Mouse (Mus musculus) cerebellum, postnatal 36 days (tissue): ENCODE results near the gene Ciita.
A peak's percentile ranks its signal among the peaks of the same experiment; 100 is the strongest.

ENCODE experiments used
- DNase-seq, 2 experiments: peaks; one replicate each; pipeline ENCODE4 v3.0.0; 2021 to 2022; ENCODE audit warnings: mixed read lengths in 2 of 2

Ciita gene

DNA sequence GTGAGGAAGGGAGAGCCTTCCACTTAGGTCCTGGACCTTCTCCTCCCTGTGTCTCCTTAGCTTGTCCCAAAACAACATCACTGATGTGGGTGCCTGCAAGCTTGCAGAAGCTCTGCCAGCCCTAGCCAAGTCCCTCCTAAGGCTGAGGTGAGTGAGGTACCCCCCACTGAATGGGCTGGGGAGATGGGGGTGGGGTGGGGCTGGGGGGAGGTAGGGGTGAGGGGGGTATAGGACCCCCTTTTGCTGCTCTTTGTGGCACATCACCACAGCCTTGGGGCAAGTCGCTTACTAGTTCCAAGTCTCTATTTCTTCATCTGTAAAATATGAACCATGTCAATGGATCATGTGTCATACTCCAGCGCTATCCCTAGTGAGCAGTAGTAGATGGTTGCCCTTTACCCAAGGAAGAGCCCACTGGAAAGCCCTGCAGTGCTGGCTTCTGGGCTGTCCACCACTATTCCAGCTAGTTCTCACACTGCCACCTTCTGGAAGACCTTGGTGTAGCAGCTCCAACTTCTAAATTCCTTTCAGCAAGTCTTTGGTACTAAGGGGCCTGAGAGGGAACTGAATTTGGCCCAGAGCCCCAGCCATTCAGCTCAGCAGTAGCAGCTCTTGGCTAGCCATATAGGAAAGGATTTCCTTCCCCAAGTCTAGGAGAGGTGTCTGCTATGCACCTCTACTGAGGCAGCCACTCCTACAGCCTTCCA lies 41.2 kb downstream of the Ciita start:
- peak; percentile 80 to 89 for DNase-seq

DNA sequence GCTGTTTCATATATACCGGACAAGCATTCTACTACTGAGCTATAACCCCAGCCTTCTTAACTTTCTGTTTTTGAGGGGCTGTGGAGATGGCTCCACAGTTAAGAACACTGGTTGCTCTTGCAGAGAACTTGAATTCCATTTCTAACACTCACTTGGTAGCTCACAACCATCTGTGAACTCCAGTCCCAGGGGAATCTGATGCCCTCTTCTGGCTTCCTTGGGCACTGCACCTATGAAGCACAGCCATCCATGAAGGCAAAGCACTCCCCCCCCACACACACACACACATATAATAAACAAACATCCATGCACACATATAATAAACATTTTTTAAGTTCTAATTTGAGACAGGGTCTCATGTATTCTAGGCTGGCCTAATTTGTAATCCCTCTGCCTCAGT lies 43.0 kb downstream of the Ciita start:
- DNase-seq: peak; percentile 70 to 75

DNA sequence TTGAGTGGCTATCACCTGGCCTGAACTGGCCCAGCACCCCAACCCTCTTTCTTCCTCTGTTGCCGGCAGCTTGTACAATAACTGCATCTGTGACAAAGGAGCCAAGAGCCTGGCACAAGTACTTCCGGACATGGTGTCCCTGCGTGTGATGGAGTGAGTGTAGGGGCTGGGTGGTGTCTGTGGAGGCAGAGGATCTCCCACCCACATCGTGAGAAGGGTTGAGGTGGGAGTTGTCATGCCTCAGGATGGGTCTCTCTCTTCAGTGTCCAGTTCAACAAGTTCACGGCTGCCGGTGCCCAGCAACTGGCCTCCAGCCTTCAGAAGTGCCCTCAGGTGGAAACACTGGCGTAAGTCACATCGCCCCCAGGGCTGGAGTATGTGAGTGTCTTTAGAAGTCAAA lies 43.8 kb downstream of the Ciita start:
- DNase-seq: no peak

DNA sequence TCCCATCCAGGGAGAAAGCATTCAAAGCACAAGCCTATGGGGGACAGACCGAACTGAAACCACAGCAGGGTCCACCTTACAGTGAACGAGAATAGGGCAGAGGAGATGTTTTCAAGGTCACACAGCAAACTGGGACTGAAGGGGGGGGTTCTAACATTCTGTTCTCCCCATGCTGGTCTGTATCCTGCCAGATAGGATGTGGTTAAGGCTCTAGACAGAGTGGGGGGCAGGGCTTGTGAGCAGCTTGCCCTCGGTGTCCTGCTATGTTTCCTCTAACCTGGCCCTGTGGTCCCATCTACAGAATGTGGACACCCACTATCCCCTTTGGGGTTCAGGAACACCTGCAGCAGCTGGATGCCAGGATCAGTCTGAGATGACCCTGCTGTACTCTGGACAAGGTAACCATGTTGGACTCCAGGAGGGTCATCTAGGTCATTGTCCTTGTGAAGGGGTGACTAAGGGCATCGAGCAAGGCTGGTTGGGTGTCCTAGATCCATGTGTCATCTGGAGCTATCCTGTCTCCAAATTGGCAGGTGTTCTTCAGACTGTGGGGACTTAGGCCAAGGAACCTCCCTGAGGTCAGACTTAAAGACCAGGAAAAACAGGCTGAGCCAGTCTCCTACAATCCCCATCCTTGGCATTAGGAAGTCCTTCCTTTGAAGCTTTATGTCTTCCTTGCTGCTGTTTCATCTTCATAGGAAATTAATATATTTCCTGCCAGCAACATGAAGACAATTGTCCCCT lies 45.2 kb downstream of the Ciita start:
- no peak for DNase-seq

DNA sequence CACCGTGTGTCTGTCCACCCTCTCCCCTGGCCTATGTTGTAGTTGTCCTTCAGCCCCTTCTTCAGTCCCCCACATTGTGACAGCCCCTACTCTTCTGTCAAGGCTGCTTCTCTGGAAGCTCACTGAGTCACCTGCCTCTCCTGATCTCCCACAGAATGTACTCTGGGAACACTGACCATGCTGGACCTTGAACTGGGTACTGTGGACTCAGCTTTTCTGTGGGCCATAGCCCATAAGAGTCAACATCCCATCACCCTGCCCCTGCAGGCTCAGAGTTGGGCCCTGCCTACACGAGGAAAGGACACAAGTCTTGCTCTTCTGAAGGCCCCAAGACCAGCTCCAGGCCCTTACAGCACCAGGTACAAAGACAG lies 45.7 kb downstream of the Ciita start:
- no peak for DNase-seq

DNA sequence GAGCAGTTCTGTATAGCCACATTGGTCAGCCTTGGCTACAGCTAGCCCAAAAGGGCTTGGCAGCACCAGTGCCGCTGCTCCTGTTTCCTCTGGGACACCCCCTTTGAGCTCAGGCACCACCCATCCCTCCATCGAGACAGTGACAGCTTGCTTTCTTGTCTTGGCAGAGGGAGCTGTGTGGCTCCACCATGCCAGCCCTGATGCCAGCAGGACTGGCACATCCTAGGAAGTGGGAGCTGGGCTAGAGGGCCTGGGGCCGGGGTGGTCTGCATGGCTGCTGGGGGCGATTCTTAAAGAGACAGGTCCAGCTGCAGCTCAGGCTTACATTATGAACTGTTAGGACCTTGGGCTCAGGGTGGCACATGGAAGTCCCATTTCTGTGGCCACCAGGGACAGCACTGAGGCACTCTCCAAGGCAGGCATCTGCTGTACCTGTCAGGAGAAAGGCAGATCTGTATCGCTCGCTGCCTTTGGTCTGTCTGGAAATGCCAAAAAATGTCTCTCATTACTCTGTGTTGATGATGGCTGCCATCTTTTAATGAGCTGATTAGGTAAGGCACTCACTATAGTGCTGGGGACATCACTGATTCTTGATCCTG lies 47.3 kb downstream of the Ciita start:
- DNase-seq: peak; percentile 42 to 44

DNA sequence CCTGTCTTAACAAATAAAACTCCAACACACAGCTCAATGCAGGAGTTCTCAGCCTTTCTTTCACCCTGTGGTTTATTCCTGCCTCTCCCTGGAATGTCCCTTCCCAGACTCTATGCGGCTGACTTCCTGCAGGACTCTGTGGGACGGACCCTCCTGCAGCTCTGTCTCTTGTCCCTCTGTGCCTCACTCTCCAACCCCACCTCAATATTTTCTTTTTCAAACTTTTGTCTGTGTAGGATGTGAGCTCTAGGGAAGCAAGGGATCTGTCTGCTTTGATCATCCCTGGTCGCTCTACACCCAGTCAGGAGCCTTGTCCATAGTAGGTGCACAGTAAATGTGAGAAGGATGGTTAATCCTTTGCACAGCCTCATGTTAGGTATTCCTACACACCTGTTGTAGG lies 48.5 kb downstream of the Ciita start:
- no peak for DNase-seq

DNA sequence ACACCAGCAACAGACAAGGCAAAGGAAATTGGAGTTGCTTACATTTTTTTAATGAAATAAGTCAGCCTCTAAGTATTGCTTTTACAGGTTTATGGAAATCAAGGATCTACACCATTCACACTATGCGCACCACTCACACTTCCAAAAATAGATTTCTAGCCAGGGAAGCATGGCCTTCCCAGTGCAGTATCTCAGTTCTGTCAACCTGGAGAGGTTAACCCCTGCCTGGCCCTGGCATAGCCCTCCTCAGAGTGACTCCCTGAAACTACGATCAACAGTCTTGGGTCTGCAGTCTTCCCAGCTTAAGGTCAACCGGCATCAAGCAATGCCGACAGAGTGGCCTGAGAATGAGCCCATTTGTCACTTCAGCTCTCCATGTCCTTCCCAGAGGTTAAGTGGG lies 50.3 kb downstream of the Ciita start:
- DNase-seq: no peak

DNA sequence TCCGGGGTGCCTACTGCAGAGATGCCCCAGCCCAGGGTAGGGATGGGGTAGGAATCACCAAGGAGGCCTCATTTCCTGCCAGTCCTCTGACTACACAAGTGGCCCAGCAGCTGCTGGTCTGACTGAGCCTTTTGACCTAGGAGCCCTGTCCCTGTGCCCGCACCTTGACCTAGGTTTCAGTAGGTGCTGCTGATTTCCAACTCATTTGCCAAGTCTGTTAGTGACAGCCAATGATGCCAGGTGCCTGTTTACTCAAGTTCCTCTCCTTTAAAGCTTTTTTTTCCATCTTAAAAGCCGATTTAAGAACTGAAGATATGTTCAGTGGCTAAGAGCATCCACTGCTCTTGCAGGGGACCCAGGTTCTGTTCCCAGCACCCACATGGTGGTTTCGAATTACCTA lies 53.9 kb downstream of the Ciita start:
- DNase-seq: no peak

DNA sequence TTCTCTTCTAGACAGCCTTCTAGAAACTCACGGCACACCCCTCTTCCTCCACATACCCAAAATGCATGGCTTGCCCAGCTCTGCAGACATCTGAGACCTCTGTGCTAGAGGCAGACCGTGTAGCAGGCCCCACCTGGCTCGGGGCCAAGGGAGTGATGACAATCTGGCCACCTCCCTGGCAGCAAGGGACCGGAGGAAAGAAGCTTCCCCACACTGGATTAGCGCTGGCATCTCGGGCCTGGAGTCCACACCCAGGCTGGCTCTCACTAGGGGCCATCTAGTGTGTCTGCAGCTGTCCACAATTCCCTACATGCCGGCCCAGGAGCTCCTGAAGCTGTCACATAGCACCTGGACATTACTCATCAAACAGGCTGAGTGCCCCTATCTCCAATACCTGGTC lies 54.7 kb downstream of the Ciita start:
- peak; percentile 49 to 64 for DNase-seq

DNA sequence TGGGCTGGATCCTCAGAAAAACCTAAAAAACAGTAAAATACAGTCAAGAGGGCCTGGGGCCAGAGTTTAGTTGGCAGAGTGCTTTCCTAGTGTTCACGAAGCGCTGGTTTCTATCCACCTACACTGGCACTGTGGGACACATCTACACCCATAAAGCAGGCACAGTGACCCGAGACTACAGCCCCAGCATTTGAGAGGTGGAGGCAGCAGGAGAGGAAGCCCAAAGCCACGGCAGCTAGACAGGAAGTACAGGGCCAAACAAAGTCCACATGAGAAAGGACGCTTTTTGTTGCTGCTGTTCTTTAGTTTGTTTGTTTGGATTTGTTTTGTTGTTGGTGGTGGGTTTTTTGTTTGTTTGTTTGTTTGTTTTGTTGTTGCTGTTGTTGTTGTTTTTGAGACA lies 56.5 kb downstream of the Ciita start:
- no peak for DNase-seq

DNA sequence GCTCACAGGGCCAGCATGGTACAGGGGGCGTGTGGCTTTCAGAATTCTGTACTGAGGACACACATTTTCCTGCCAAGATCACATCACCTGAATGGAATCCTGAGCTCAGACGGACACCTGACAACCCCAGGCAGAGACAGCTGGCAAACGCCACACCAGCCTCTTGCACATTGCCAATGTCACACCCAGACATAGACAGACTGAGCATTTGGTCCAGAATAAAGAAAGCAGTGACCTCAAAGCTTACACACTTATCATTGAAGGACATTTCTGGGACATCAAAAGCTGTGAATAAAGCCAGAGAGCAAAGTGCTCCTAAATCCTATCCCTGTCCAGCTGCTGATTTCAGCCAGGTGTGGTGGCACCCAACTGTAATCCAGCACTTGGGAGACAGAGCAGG lies 57.1 kb downstream of the Ciita start:
- no peak for DNase-seq

DNA sequence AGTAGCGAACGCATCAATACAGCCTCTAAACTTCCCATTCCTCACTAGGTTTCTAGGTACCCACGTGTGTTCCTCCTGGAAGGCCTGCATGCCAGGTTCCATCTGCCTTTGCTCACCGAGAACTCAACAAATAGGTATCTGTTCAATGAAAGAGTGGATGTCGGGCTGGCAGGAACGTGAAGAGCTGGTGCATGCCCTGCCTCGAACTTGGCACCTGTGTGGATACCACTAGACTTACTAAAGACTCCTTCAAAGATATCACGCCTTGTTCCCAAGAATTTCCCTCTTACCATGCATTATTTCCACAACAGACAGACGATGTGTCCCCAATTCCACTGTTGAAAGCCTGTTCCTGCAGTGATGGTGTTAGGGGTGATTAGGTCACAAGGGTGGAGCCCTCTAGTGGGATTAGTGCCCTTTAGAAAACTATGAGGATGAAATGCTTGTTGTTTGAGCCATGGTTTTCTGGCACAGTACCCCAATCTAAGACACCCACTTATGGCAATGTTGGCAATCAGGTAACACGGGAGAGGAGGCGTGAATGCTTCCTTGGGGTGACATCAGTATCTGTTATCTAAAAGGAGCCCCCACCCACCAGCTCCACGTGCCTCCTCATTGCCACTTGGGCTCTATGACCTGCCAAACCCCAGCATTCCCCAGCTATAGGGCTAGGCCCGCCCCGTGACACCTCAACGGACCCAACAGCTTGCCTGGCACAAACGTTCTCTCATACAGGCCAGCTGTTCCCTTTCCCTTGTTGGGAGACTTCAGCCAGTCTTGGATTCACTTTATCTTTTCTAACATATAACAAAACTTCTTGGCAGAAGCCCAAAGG lies 61.1 kb downstream of the Ciita start:
- no peak for DNase-seq

DNA sequence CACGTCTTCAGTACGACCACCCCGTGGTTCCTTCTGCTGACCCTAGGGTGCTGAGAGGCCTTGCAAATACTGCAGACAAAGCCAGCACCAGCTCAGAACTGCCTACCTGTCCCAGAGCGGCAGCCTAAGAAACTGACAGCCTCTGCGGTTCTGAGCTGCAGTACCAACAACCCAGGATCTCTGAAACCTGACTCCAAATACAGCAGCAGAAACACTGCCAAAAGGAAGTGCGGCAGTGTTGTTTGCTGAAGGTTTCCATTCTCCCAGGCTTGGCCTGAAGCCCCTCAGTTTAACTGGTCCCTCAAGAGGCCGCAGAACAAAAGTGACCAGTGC lies 61.7 kb downstream of the Ciita start:
- DNase-seq: peak in 1 of 2 experiments; percentile 45

DNA sequence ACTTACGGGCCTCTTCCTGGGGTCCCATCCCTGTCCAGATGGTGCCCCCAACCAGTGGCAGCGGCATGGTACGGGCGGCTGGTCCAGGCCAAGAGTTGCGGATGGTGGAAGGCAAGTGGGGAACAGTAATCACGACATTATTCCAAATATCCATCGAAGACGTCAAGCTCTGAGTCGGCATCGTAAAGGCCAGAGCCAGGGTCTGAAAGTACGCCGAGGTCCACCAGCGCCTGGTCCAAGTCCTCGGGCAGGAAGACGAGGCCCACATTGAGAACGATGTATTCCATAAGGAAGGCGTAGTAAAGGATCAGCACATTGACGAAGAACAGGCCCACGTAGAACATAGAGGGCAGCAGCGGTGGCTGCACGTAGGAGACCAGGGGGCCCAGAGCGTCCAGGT lies 62.4 kb downstream of the Ciita start:
- peak in 1 of 2 experiments; percentile 47 for DNase-seq

DNA sequence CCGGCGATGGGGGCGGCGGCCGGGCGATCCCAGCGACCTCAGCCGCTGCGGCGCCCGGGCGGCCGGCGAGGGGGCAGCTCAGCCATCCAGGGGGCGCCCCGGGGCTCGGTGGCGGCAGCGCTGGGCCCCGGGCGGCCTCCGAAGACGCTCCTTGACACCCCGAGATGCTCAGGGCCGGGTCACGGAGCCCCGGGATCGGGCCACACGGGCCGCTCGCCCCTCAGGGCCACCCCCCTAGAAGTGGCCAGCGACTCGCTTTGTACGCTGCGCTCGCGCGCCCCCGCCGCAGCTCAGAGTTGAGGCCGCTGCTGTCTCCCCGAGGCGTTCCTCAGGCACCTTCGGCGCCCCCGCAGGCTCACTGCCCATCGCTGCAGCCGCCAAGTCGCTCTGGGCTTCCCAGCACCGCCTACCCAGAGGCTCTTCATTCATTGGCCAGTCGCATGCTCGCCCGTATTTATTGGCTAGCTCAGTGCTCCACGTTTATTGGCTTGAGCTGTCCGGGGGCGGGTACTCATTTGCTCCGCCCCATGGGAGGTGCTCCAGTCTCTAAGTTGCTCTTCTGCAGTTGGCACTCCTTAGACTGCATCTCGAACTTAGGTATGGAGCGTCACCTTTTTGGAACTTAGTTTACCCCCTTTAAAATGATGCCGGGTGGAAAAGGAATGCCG lies 63.0 kb downstream of the Ciita start, which contains the start of gene Dexi:
TSS of gene Dexi (minus strand) at position 357 of the 668 bp plus-strand sequence.
- DNase-seq: peak; percentile 94

DNA sequence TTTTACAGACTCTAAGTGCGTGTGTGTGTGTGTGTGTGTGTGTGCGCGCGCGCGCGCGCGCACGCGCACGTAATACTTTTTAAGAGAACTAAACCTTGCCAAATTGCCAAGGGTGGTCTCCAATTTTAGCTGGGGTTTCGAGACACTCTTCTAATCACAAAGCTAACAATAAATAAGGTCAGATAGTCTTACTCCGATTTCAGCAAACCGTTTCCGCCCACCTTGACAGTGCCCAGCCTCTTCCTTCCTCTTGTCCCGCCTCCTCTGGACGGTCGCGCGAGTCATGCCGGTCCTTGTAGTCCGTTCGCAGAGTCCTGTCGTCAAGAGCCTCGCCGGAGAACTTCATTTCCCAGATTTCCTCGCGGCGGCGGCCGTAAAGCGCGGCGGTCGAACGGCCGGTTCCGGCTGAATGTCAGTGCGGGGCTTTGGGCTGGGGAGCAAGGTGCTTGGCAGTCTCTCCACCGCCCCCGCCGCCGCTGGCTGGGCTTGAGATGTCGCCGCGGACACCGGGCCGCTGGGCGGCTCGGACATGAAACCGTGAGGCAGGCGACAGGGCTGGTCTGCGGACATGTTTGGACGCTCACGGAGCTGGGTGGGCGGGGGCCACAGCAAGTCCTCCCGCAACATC lies 65.2 kb downstream of the Ciita start, which contains the start of gene Clec16a:
TSS of gene Clec16a (plus strand) at position 345 of the 628 bp plus-strand sequence.
- peak; percentile 95 for DNase-seq

DNA sequence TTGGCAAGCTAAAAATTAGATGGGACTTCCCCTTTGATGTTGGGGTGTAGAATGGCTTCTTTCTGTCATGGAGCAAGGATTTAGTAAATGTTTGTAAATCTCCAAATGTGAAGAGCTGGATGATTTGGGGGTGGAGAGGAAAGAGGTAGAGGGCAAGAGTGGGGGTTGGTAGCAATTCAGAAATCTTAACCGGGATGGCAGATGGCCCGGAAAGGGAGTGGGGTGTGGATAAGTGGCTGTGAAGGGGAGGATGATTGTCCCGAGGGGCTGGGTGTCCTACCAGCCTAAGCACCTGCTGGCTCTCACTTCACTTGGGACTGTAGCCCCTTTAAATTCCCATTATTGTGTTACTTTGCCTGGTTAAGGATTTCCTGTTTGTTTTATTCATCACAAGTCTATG lies 67.0 kb downstream of the Ciita start:
- no peak for DNase-seq

DNA sequence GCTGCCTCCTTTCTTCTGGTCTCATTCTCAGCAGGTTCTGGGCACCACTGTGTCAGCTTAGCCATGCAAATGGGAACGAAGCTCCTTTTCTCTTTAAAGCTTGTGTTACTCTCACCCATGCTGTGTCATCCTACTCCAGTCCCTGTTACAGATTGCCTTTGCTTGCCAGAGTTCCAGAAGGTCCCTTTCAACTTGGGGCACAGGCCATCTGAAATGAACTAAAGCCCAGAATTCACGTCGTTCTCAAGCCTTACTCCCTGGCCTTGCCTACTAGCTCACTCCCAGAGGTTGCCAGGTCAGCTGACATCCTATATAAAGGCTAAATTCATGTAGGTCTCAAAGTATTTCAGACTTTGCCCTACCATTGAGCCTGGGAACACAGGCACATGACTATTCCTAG lies 69.1 kb downstream of the Ciita start:
- DNase-seq: no peak

DNA sequence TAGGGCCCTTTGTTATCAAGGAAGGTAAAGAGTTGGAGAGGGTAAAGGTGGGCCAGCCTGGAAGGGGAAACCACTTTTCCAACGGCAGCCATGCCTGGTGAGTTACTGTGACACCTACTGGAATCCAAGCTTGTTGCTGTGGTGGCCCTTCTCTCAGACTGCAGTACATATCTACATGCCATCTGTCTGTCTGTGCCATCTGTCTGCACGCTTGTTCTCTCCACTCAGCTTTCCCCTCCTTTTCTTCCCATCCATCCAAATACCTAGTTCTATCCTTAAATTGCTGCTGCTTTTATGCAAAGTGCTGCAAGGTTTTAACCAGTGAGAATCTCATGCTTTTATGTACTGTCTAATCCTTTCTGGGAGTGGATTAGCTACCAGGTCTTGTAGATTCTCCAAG lies 69.7 kb downstream of the Ciita start:
- DNase-seq: no peak

DNA sequence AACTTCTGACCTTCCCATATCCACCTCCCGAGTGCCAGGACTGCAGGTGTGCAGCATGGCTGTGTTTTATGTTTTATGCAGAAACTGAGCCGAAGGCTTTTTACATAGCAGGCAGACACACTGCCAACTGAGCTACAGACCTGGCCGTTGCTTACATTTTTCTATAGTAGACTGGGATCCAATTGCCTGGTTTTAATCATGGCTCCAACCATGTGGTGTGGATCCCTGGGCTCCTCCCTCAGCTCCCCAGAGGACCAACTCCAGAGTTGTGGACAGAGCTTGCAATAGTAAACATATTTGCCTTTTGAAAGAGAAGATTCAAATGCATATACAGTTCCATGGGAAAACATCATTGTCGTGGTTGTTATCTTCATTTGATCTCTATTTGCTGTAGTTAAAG lies 71.7 kb downstream of the Ciita start:
- DNase-seq: no peak

DNA sequence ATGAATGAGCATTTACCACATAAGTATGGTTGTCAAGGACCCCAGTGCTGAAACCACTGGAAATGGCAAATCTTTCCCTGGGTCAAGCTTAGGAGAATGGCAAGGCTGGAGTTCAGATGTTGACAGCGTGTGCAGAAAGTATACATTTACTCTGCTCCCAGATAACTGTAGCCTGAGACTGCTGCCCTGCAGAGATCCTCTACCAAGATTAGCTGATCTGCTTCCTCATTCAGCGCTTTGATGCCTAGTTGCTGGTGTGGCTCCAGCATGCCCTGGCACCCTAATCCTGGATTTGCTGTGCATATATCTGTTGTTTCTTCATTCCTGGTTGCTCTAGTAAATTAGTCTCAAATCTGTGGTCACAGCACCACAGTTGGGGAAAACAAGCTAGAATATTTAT lies 74.0 kb downstream of the Ciita start:
- no peak for DNase-seq
